Mouse (Mus musculus) thymus, adult 2 months (tissue): ENCODE measurements around the gene Slc41a2. TPM values are rescaled to one million over a fixed set of nuclear protein-coding genes. Genes with fewer than 3 reads are reported as not detected.

ENCODE experiments used
- DNase-seq: peaks from one replicate; pipeline ENCODE4 v3.0.0; 2021
- H3K27ac ChIP-seq: fragments of 200-500 bp; 2 replicates; pipeline ENCODE4 v1.5.1; 2012; ENCODE audit warnings: low read length, control low read depth; ENCODE audit not compliant: control insufficient read depth, insufficient read depth
- H3K27me3 ChIP-seq: fragments of 200-500 bp; 2 replicates; pipeline ENCODE4 v1.6.1; 2012; ENCODE audit warnings: mild to moderate bottlenecking, low read length, moderate library complexity, mixed read lengths; ENCODE audit not compliant: control insufficient read depth, insufficient read depth
- H3K36me3 ChIP-seq: fragments of 200-500 bp; 2 replicates; pipeline ENCODE4 v1.6.1; 2012; ENCODE audit warnings: mild to moderate bottlenecking, low read length, moderate library complexity; ENCODE audit not compliant: control insufficient read depth, insufficient read depth
- H3K4me1 ChIP-seq: fragments of 200-500 bp; replicated peaks from 2 replicates; pipeline ENCODE4 v1.6.1; 2012; ENCODE audit warnings: low read length; ENCODE audit not compliant: control insufficient read depth, insufficient read depth
- H3K4me3 ChIP-seq: fragments of 200-500 bp; 2 replicates; pipeline ENCODE4 v1.5.1; 2012; ENCODE audit warnings: mild to moderate bottlenecking, low read length, control low read depth, moderate library complexity; ENCODE audit not compliant: control insufficient read depth, insufficient read depth
- CTCF ChIP-seq: fragments of 200-500 bp; IDR thresholded peaks from 2 replicates; pipeline ENCODE4 v1.5.1; 2012; ENCODE audit warnings: mild to moderate bottlenecking, control low read depth, low read length, moderate library complexity, borderline replicate concordance; ENCODE audit not compliant: control insufficient read depth, poor library complexity, insufficient read depth; ENCODE audit errors: extremely low read depth
- POLR2A ChIP-seq: fragments of 200-500 bp; IDR thresholded peaks from 2 replicates; pipeline ENCODE4 v1.6.1; 2012; ENCODE audit warnings: mild to moderate bottlenecking, low read length, control low read depth, moderate library complexity; ENCODE audit not compliant: control insufficient read depth, poor library complexity, insufficient read depth; ENCODE audit errors: extremely low read depth
- WGBS: fragments of 180-500 bp; shearing (Covaris S2); methylation state at CpG from one replicate; pipeline ENCODE4 v1.1.7; 2018; 5-methylcytosine and 5-hydroxymethylcytosine counted together
- polyA plus RNA-seq: library from polyadenylated mRNA; depleted of rRNA; stranded (reverse); fragments of >200 nt; gene quantifications from 2 replicates; pipeline ENCODE4 v1.2.3, GENCODE M21; 2012

The Slc41a2 gene
- polyA plus RNA-seq, 1 experiment: 0.97 TPM

DNA sequence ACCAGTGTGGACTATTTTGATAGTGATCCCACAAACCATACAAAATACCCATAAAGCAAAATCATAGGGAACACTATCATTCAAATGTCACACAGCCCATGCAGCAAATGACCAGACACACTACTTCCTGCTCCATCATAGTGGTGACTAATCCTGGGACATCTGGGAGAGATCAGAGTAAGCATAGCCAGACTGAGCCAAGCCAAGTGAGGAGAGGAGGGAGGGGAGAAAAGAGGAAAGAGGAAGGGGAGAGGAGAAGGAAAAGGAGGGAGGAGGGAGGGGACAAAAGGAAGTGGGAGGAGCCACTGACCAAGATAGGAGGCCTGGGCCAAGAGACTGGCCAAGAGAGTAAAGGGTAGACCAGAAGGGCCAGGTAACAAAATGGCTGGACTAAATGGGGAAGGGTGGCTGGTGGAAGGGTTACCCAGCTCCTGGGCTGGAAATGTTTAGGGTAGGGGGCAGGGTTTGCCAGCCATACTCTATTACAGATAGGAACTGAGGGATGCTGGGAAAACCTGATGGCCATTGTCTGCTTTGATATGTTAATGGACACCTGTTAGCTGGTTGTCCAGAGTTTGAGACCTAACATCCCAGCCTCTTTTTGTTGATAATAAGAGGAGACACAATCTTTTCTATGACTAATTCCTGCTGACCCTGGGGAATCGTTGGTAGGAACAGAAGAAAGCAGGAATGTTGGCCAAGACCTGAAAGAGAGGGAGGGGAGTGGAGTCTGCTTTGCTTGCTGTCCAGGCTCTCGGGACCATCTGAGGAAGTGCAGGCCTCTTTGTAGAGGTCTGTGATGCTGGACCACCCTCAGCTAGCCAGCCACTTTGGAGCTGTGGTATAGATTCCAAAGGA is 6.4 kb upstream of the Slc41a2 start:
- Histone ChIP-seq H3K4me3 (no peak overlapping the region), H3K4me1 (no peaks in the 10 kb centered on the region), H3K27ac (no peak overlapping the region), H3K36me3 (no peaks in the 10 kb centered on the region), H3K27me3 (no peaks in the 10 kb centered on the region)
- whole genome bisulfite sequencing: 96% methylated on average over 2 of the region's 2 CpGs
- no peak for TF ChIP-seq POLR2A
- TF ChIP-seq CTCF: no peak
- DNase-seq: no peak

DNA sequence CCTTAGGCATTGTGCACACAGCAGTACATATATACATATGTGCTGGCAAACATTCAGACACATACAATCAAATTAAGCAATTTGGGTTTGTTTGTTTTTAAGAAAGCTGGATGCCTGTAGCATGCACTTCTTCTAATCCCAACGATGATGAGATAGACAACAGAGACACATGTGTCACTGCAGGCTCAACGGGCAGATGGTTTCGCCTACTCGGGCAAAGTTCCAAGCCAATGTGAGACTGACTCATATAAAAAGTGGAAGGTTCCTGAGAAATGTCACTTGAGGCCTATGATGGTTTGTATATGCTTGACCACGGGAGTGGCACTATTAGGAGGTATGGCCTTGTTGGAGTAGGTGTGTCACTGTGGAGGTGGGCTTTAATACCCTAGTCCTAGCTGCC is 5.5 kb upstream of the Slc41a2 start:
- 76% methylated on average over 5 of the region's 5 CpGs for WGBS
- TF ChIP-seq POLR2A (no peak), CTCF (no peak)
- no peak for DNase-seq
- Histone ChIP-seq H3K4me3 (no peak overlapping the region), H3K36me3 (no peaks in the 10 kb centered on the region), H3K4me1 (no peaks in the 10 kb centered on the region), H3K27ac (no peak overlapping the region), H3K27me3 (0 out of 2 replicates have a peak, but pooled peaks cover 2% of the 10 kb centered on the region)

DNA sequence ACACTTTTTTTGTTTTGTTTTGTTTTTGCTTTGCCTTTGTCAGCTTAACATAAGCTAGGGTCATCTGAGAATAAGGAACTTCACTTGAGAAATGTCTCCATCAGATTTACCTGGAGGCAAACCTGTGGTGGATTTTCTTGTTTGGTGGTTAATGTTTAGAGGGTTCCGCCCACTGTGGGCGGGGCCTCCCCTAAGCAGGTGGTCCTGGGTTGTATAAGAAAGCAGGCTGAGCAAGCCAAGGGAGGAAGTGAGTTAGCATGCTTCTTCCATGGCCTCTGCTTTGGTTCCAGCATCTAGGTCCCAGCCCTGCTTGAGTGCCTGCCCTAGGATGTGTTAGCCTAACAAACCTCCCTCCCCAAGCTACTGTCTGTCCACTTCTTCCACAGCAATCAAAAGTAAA is 3.5 kb upstream of the Slc41a2 start:
- WGBS: 50% methylated on average over 2 of the region's 2 CpGs
- no peak overlapping the region for H3K27ac ChIP-seq
- peaks cover 10% of the 10 kb centered on the region; the same call in 1 of the 2 replicates for H3K27me3 ChIP-seq

DNA sequence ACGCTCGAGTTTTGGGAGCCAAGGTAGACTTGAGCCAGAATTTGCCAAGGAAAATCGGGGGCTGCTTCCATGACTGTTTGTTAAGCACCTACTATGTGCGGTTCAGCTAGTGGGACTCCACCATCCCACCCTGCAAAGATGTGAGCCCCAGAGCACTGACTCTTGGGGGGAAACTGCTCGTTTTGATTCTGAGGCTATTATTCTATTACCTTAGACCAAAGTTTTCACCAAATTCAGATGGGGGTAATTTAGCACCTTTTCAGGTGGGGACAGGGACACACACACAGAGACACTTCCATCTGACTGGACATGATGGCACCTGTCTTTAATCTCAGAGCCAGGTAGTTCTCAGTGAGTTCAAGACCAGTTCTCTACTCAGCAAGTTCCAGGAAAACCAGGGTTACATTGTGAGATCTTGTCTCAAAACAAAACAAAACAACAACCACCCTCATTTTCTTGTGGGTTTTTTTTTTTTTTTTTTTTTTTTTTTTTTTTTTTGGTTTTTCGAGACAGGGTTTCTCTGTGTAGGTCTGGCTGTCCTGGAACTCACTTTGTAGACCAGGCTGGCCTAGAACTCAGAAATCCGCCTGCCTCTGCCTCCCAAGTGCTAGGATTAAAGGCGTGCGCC is 403 bp upstream of the Slc41a2 start:
- WGBS: 44% methylated on average over 9 of the region's 9 CpGs
- Histone ChIP-seq H3K4me1 (peaks cover 10% of the 10 kb centered on the region), H3K4me3 (peak overlapping the region; percentile 43), H3K27me3 (peaks cover 10% of the 10 kb centered on the region; the same call in 1 of the 2 replicates), H3K27ac (no peak overlapping the region), H3K36me3 (no peaks in the 10 kb centered on the region)
- no peak for DNase-seq
- TF ChIP-seq CTCF (no peak), POLR2A (no peak)

More for the DNA sequence above, 3.5 kb upstream of the Slc41a2 start:
- no peak for TF ChIP-seq CTCF
- TF ChIP-seq POLR2A: no peak
- peaks cover 10% of the 10 kb centered on the region for H3K4me1 ChIP-seq
- DNase-seq: no peak
- H3K36me3 ChIP-seq: no peaks in the 10 kb centered on the region
- no peak overlapping the region for H3K4me3 ChIP-seq

DNA sequence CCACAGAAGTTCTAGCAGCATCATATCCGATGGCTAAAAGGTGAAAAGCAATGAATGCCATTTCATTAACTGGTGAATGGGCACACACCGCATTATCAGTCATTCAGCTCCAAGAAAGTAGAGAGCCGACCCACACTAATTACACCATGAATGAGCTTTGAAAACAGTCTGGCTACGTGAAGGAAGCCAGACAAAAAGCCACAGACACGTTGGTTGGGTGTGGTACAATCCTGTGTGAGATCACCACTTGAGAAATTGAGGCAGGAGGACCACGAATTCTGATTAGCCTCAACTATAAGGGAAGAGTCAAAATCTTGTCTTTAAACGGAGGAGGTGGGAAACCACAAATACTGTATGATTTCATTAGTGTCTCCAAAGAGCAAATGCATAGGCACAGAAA is 1.3 kb downstream of the Slc41a2 start:
- peaks cover 10% of the 10 kb centered on the region; the same call in 1 of the 2 replicates for H3K27me3 ChIP-seq
- TF ChIP-seq CTCF (no peak), POLR2A (no peak)

DNA sequence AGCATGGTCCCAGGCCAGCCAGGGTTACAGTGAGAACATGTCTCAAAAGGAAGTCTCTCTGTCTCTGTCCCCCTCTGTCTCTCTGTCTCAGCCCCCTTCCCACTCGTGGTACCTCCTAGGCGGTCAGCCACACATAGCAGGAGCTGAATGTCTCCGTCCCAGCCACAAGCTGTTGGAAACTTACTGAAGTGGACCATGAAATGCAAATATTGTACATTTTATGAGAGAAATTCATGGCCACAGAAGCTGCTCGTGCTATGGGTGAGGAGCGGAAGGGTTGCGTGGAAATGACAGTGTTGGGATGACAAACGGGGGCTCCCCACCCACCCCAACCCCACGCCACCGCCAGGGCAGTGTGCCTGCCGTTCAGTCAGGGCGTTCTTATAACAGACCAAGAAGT is 5.1 kb downstream of the Slc41a2 start:
- no peak for DNase-seq
- H3K27me3 ChIP-seq: peaks cover 2% of the 10 kb centered on the region; the same call in 1 of the 2 replicates
- no peaks in the 10 kb centered on the region for H3K36me3 ChIP-seq
- no peak overlapping the region for H3K27ac ChIP-seq
- WGBS: 93% methylated on average over 11 of the region's 11 CpGs
- H3K4me3 ChIP-seq: no peak overlapping the region
- peaks cover 23% of the 10 kb centered on the region for H3K4me1 ChIP-seq
- no peak for TF ChIP-seq POLR2A
- no peak for TF ChIP-seq CTCF

More for the DNA sequence above, 1.3 kb downstream of the Slc41a2 start:
- H3K4me1 ChIP-seq: peaks cover 16% of the 10 kb centered on the region
- no peak for DNase-seq
- H3K36me3 ChIP-seq: no peaks in the 10 kb centered on the region
- no peak overlapping the region for H3K4me3 ChIP-seq
- H3K27ac ChIP-seq: no peak overlapping the region
- 32% methylated on average over 7 of the region's 7 CpGs for WGBS
